Mouse (Mus musculus) midbrain, embryonic 14.5 days (tissue): Measurements from ENCODE around the gene Sapcd2. TPM values are rescaled to one million over a fixed set of nuclear protein-coding genes. Genes with fewer than 3 reads are reported as not detected.
A peak's percentile ranks its signal among the peaks of the same experiment; 100 is the strongest.

Experiments used
- ATAC-seq: fragments of 200-750 bp; cut with Nextera tagmentation; 2 replicates; pipeline ENCODE4 v1.8.0; 2017; ENCODE audit warnings: moderate number of reproducible peaks, moderate library complexity; ENCODE audit not compliant: low FRiP score, low TSS enrichment
- DNase-seq: peaks from one replicate; pipeline ENCODE4 v3.0.0-alpha.2; 2015
- H3K27ac ChIP-seq: fragments of 300-500 bp; sonication (generic); replicated peaks from 2 replicates; pipeline ENCODE4 v1.5.1; 2014; ENCODE audit warnings: mild to moderate bottlenecking, low read depth, low read length, moderate library complexity
- H3K27me3 ChIP-seq: fragments of 300-500 bp; sonication (generic); 2 replicates; pipeline ENCODE4 v1.6.1; 2014; ENCODE audit warnings: low read length, control low read depth, mixed read lengths; ENCODE audit not compliant: control insufficient read depth, insufficient read depth
- H3K36me3 ChIP-seq: fragments of 300-500 bp; sonication (generic); 2 replicates; pipeline ENCODE4 v1.6.1; 2014; ENCODE audit warnings: low read length, control low read depth; ENCODE audit not compliant: control insufficient read depth, insufficient read depth
- H3K4me1 ChIP-seq: fragments of 300-500 bp; sonication (generic); 2 replicates; pipeline ENCODE4 v1.6.1; 2014; ENCODE audit warnings: mild to moderate bottlenecking, antibody characterized with exemption, low read length, control low read depth; ENCODE audit not compliant: control insufficient read depth, insufficient read depth
- H3K4me2 ChIP-seq: fragments of 300-500 bp; sonication (generic); 2 replicates; pipeline ENCODE4 v1.6.1; 2014; ENCODE audit warnings: mild to moderate bottlenecking, low read length, moderate library complexity
- H3K4me3 ChIP-seq: fragments of 300-500 bp; sonication (generic); replicated peaks from 2 replicates; pipeline ENCODE4 v1.5.1; 2014; ENCODE audit warnings: low read depth, low read length
- H3K9ac ChIP-seq: fragments of 300-500 bp; sonication (generic); replicated peaks from 2 replicates; pipeline ENCODE4 v1.6.1; 2014; ENCODE audit warnings: mild to moderate bottlenecking, low read length, moderate library complexity
- H3K9me3 ChIP-seq: fragments of 300-500 bp; sonication (generic); 2 replicates; pipeline ENCODE4 v1.6.1; 2016; ENCODE audit warnings: low read length, control low read depth, mixed read lengths; ENCODE audit not compliant: control insufficient read depth
- WGBS: fragments of 180-500 bp; shearing (Covaris S2); extraction: QIAGEN DNeasy Blood & Tissue Kit; methylation state at CpG from one replicate; pipeline ENCODE4 v1.1.7; 2014; 5-methylcytosine and 5-hydroxymethylcytosine counted together
- polyA plus RNA-seq: library from polyadenylated mRNA; unstranded; fragments of >200 nt; fragmentation: Nextera tagmentation; extraction: Ambion mirVana; gene quantifications from 2 replicates; pipeline ENCODE4 v1.2.1, GENCODE M21; 2014

The Sapcd2 gene
- polyA plus RNA-seq, 1 experiment from 2014 or later: 15.4 TPM

- no peak for DNase-seq
- Histone ChIP-seq H3K4me2 (peak overlapping the region; percentile 95), H3K36me3 (no peaks in the 10 kb centered on the region), H3K9ac (peak overlapping the region; percentile 57), H3K27me3 (peaks cover 25% of the 10 kb centered on the region; the same call in 1 of the 2 replicates), H3K9me3 (no peaks in the 10 kb centered on the region), H3K4me1 (no peaks in the 10 kb centered on the region), H3K27ac (no peak overlapping the region), H3K4me3 (peak overlapping the region; percentile 48)
- ATAC-seq: no peak
- 32% methylated on average over 9 of the region's 9 CpGs for WGBS
Measured at GRCm38 (mm10) chr2:25364761-25365090, 7.4 kb upstream of the Sapcd2 start.

GRCm38 (mm10) chr2:25365091-25365761 is 6.9 kb upstream of the Sapcd2 start, which contains the start of gene Uap1l1:
Uap1l1 (minus strand) TSS chr2:25365682.
- H3K4me2 ChIP-seq: peak within 1 kb of the TSS; percentile 95
- H3K4me1 ChIP-seq: no peaks in the 10 kb centered on the region
- peaks cover 25% of the 10 kb centered on the region; the same call in 1 of the 2 replicates for H3K27me3 ChIP-seq
- H3K27ac ChIP-seq: no peak within 1 kb of the TSS
- ATAC-seq: 0 out of 2 replicates have a peak, but pooled peaks have one; percentile 34
- no peaks in the 10 kb centered on the region for H3K36me3 ChIP-seq
- DNase-seq: peak; percentile 79
- WGBS: 1% methylated on average over 54 of the region's 54 CpGs
- H3K9me3 ChIP-seq: no peaks in the 10 kb centered on the region
- H3K4me3 ChIP-seq: peak within 1 kb of the TSS; percentile 48
- peak within 1 kb of the TSS; percentile 57 for H3K9ac ChIP-seq

- Histone ChIP-seq H3K27me3 (peaks cover 9% of the 10 kb centered on the region; the same call in 1 of the 2 replicates), H3K4me1 (peaks cover 16% of the 10 kb centered on the region; the same call in 1 of the 2 replicates), H3K9me3 (no peaks in the 10 kb centered on the region), H3K4me3 (no peak overlapping the region), H3K9ac (no peak overlapping the region), H3K27ac (no peak overlapping the region), H3K36me3 (no peaks in the 10 kb centered on the region), H3K4me2 (no peak overlapping the region)
- DNase-seq: no peak
- 92% methylated on average over 3 of the region's 3 CpGs for WGBS
- no peak for ATAC-seq
Measured at GRCm38 (mm10) chr2:25369996-25370395, 2.1 kb upstream of the Sapcd2 start.

- Histone ChIP-seq H3K36me3 (no peaks in the 10 kb centered on the region), H3K9me3 (no peaks in the 10 kb centered on the region), H3K27ac (no peak overlapping the region), H3K4me1 (peaks cover 16% of the 10 kb centered on the region; the same call in 1 of the 2 replicates), H3K4me2 (peak overlapping the region; percentile 97), H3K9ac (peak overlapping the region; percentile 55), H3K27me3 (no peaks in the 10 kb centered on the region), H3K4me3 (peak overlapping the region; percentile 67)
- DNase-seq: no peak
- ATAC-seq: no peak; the same call in 1 of the 2 replicates
- WGBS: 3% methylated on average over 42 of the region's 42 CpGs
Measured at GRCm38 (mm10) chr2:25372644-25373391, 697 bp downstream of the Sapcd2 start.

GRCm38 (mm10) chr2:25373431-25373830 is 1.3 kb downstream of the Sapcd2 start:
- Histone ChIP-seq H3K27ac (no peak overlapping the region), H3K27me3 (no peaks in the 10 kb centered on the region), H3K4me3 (peak overlapping the region; percentile 67), H3K4me1 (peaks cover 16% of the 10 kb centered on the region; the same call in 1 of the 2 replicates), H3K9ac (peak overlapping the region; percentile 55; the same call in 1 of the 2 replicates), H3K4me2 (peak overlapping the region; percentile 97), H3K36me3 (no peaks in the 10 kb centered on the region), H3K9me3 (no peaks in the 10 kb centered on the region)
- no peak for DNase-seq
- ATAC-seq: no peak
- 22% methylated on average over 2 of the region's 2 CpGs for WGBS

- no peak overlapping the region for H3K4me3 ChIP-seq
- ATAC-seq (no peak), DNase-seq (peak; percentile 81)
- no peak overlapping the region for H3K4me2 ChIP-seq
- H3K9me3 ChIP-seq: no peaks in the 10 kb centered on the region
- H3K27me3 ChIP-seq: no peaks in the 10 kb centered on the region
- no peaks in the 10 kb centered on the region for H3K36me3 ChIP-seq
- 0 out of 2 replicates have a peak overlapping the region, but pooled peaks have one; percentile 10 for H3K9ac ChIP-seq
- peaks cover 16% of the 10 kb centered on the region; the same call in 1 of the 2 replicates for H3K4me1 ChIP-seq
- WGBS: 70% methylated on average over 4 of the region's 4 CpGs
- no peak overlapping the region for H3K27ac ChIP-seq
Measured at GRCm38 (mm10) chr2:25376589-25376988, 4.5 kb downstream of the Sapcd2 start.

- Histone ChIP-seq H3K9me3 (no peaks in the 10 kb centered on the region), H3K4me1 (no peaks in the 10 kb centered on the region), H3K9ac (no peak overlapping the region), H3K4me2 (no peak overlapping the region), H3K4me3 (no peak overlapping the region), H3K27me3 (no peaks in the 10 kb centered on the region), H3K27ac (no peak overlapping the region), H3K36me3 (no peaks in the 10 kb centered on the region)
- ATAC-seq (no peak), DNase-seq (no peak)
- WGBS: 82% methylated on average over 5 of the region's 5 CpGs
Measured at GRCm38 (mm10) chr2:25384492-25384891, 12.4 kb downstream of the Sapcd2 start.

- Histone ChIP-seq H3K9ac (no peak overlapping the region), H3K4me3 (no peak overlapping the region), H3K36me3 (no peaks in the 10 kb centered on the region), H3K4me2 (no peak overlapping the region), H3K9me3 (no peaks in the 10 kb centered on the region), H3K27me3 (peaks cover 21% of the 10 kb centered on the region), H3K4me1 (no peaks in the 10 kb centered on the region), H3K27ac (no peak overlapping the region)
- DNase-seq (no peak), ATAC-seq (no peak)
- 67% methylated on average over 5 of the region's 5 CpGs for WGBS
Measured at GRCm38 (mm10) chr2:25391266-25391665, 19.1 kb downstream of the Sapcd2 start.
